Comparison of ENCODE assay signal across 8 mouse cellular contexts in the genomic region with DNA sequence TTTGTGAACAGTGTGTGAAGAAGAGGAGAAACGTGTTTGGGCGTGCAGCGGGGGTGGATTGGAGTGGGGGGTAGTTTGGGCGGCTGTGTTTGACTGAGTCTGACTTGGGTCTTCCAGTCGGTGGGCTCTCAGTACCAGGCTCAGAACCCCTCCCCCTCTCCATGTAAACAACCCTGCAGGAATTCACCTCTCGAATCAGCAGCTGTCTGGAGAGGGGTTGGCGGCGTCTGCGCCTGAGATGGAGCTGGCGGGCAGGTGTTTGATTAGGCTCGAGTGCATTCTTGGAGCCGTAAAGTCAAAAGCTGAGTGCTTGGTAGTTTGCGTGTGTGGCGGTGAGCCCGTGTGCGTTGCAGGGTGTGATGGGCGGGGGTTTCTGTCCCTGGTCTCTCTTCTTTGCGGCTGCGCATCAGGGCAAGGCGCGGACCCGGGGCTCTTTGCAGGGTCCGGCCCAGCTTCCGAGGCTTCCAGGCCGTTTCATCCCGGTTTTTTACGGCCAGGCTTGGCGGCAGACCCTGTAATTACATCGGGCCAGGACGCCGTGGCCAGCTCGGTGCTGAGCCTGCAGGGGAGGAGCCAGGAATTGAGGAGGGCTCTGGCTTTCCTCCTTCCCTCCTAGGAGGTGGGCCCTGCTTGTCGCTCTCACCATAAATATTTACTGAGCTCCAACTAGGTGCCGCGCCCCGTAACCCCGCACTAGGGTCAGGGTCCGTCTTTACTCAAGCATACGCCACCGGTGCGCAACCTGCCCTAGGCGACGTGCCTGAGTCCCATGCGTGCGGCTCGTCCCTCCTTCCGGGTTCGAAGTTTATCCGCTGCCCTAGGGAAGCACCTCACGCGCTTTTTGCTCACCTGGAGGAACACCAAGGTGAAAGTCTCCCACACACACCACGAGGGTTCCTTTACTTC. TPM values are rescaled to one million over a fixed set of nuclear protein-coding genes. Genes with fewer than 3 reads are reported as not detected.
DNase-seq lines count a peak whose midpoint lies in the region; ATAC-seq and TF ChIP-seq lines count a peak whose summit lies in the region.

A gene (minus strand): TSS at position 537 of the 906 bp plus-strand sequence.

- TF ChIP-seq CTCF in kidney, postnatal 0 days (IDR thresholded peaks at IDR 0.05; ENCODE audit: low read depth) = no peak

- 0 out of 2 replicates have a peak, but pooled peaks have one; percentile 8 for ATAC-seq in heart, embryonic 14.5 days (ENCODE audit: insufficient number of reproducible peaks, insufficient read depth, low FRiP score, low read depth)
- peak; percentile 60 for ATAC-seq in kidney, postnatal 0 days (replicated peaks; ENCODE audit: low FRiP score, low read depth)
- ATAC-seq in lung, embryonic 16.5 days (ENCODE audit: low read depth) = peak; percentile 49
- no peak for ATAC-seq in megakaryocyte progenitor cell, adult 5-6 weeks (replicated peaks; ENCODE audit: poor library complexity)

- DNase-seq in CD4-positive, CD25-positive, alpha-beta regulatory T cell, adult 2 months (ENCODE audit: low read depth, low spot score) = peak; percentile 46
- peak; percentile 64 for DNase-seq in ZHBTc4 (ENCODE audit: low read depth, low spot score)
- DNase-seq in embryonic facial prominence, embryonic 10.5 days (ENCODE audit: low spot score) = peak; percentile 70
- DNase-seq in kidney, postnatal 0 days (ENCODE audit: low spot score) = peak; percentile 86
- peak; percentile 59 for DNase-seq in ovary, postnatal 36 days (ENCODE audit: low spot score)

- H3K4me1 ChIP-seq in embryonic facial prominence, embryonic 10.5 days = peaks cover 75% of the 10 kb centered on the region
- H3K4me1 ChIP-seq in heart, embryonic 14.5 days (ENCODE audit: control insufficient read depth in 2 of 2, insufficient read depth in 2 of 2, low read length in 2 of 2) = peaks cover 24 to 39% of the 10 kb centered on the region in 2 experiments
- H3K4me1 ChIP-seq in kidney, postnatal 0 days (replicated peaks; ENCODE audit: insufficient read depth, low read length) = peaks cover 16% of the 10 kb centered on the region
- peaks cover 29% of the 10 kb centered on the region for H3K4me1 ChIP-seq in lung, embryonic 16.5 days (replicated peaks; ENCODE audit: control insufficient read depth, insufficient read depth, low read length)

- H3K27ac ChIP-seq in embryonic facial prominence, embryonic 10.5 days (replicated peaks) = peak within 1 kb of the TSS; percentile 86
- peak within 1 kb of the TSS in 1 of 2 experiments; percentile 87; a peak in 2 of 4 replicates for H3K27ac ChIP-seq in heart, embryonic 14.5 days (replicated peaks in 1 of 2; ENCODE audit: control insufficient read depth in 1 of 2, insufficient read depth in 1 of 2, low read depth in 2 of 2, low read length in 2 of 2)
- H3K27ac ChIP-seq in kidney, postnatal 0 days = peak within 1 kb of the TSS; percentile 96
- H3K27ac ChIP-seq in lung, embryonic 16.5 days (ENCODE audit: low read length) = peak within 1 kb of the TSS; percentile 98

- H3K9ac ChIP-seq in heart, embryonic 14.5 days (ENCODE audit: low read length) = peak within 1 kb of the TSS; percentile 86
- peak within 1 kb of the TSS; percentile 77 for H3K9ac ChIP-seq in kidney, postnatal 0 days (ENCODE audit: low read depth, low read length)
- peak within 1 kb of the TSS; percentile 91 for H3K9ac ChIP-seq in lung, embryonic 16.5 days (ENCODE audit: low read length)

- peak within 1 kb of the TSS; percentile 97 for H3K4me2 ChIP-seq in heart, embryonic 14.5 days (ENCODE audit: low read length)
- H3K4me2 ChIP-seq in kidney, postnatal 0 days (ENCODE audit: low read length) = peak within 1 kb of the TSS; percentile 85
- H3K4me2 ChIP-seq in lung, embryonic 16.5 days (ENCODE audit: low read depth, low read length) = peak within 1 kb of the TSS; percentile 94

- no peaks in the 10 kb centered on the region for H3K9me3 ChIP-seq in embryonic facial prominence, embryonic 10.5 days
- no peaks in the 10 kb centered on the region for H3K9me3 ChIP-seq in heart, embryonic 14.5 days (ENCODE audit: control insufficient read depth, low read length)
- H3K9me3 ChIP-seq in kidney, postnatal 0 days (replicated peaks; ENCODE audit: low read length) = no peaks in the 10 kb centered on the region
- no peaks in the 10 kb centered on the region for H3K9me3 ChIP-seq in lung, embryonic 16.5 days (ENCODE audit: control insufficient read depth, low read length)

- peaks cover 75% of the 10 kb centered on the region for H3K27me3 ChIP-seq in embryonic facial prominence, embryonic 10.5 days (replicated peaks; ENCODE audit: low read depth, poor library complexity, severe bottlenecking)
- no peaks in the 10 kb centered on the region for H3K27me3 ChIP-seq in heart, embryonic 14.5 days (ENCODE audit: control insufficient read depth, insufficient read depth, low read length)
- H3K27me3 ChIP-seq in kidney, postnatal 0 days (ENCODE audit: insufficient read depth, low read length) = no peaks in the 10 kb centered on the region
- no peaks in the 10 kb centered on the region; the same call in none of the 2 replicates for H3K27me3 ChIP-seq in lung, embryonic 16.5 days (ENCODE audit: control insufficient read depth, insufficient read depth, low read depth, low read length)

- peaks cover 4% of the 10 kb centered on the region; the same call in 1 of the 2 replicates for H3K36me3 ChIP-seq in embryonic facial prominence, embryonic 10.5 days (replicated peaks)
- peaks cover 5% of the 10 kb centered on the region for H3K36me3 ChIP-seq in heart, embryonic 14.5 days (ENCODE audit: control insufficient read depth, insufficient read depth, low read length)
- peaks cover 3% of the 10 kb centered on the region for H3K36me3 ChIP-seq in kidney, postnatal 0 days (ENCODE audit: insufficient read depth, low read length)
- H3K36me3 ChIP-seq in lung, embryonic 16.5 days (ENCODE audit: control insufficient read depth, insufficient read depth, low read length) = peaks cover 4% of the 10 kb centered on the region

- WGBS in embryonic facial prominence, embryonic 10.5 days = under 1% methylated on average over 52 of the region's 52 CpGs
- under 1% methylated on average over 52 of the region's 52 CpGs for WGBS in heart, embryonic 14.5 days
- WGBS in kidney, postnatal 0 days = under 1% methylated on average over 52 of the region's 52 CpGs
- WGBS in lung, embryonic 16.5 days = under 1% methylated on average over 52 of the region's 52 CpGs

- peak within 1 kb of the TSS; percentile 65 for H3K4me3 ChIP-seq in embryonic facial prominence, embryonic 10.5 days
- peak within 1 kb of the TSS; percentile 63 to 65 for H3K4me3 ChIP-seq in heart, embryonic 14.5 days (ENCODE audit: control insufficient read depth in 1 of 2, insufficient read depth in 1 of 2, low read depth in 1 of 2, low read length in 2 of 2)
- peak within 1 kb of the TSS; percentile 70 for H3K4me3 ChIP-seq in kidney, postnatal 0 days (replicated peaks; ENCODE audit: low read depth, low read length)
- H3K4me3 ChIP-seq in lung, embryonic 16.5 days (ENCODE audit: low read length) = peak within 1 kb of the TSS; percentile 84

RNA-seq across cellular contexts. Expression of the gene that starts here (rescaled TPM):
- polyA plus RNA-seq in embryonic facial prominence, embryonic 10.5 days (2016; fragmentation: Nextera tagmentation; extraction: Ambion mirVana) = 26.7 and 27.2 TPM in 2 replicates
- 38.4 and 39.7 TPM in 2 replicates for polyA plus RNA-seq in heart, embryonic 14.5 days (2014; fragmentation: Nextera tagmentation; extraction: Ambion mirVana)
- polyA plus RNA-seq in kidney, postnatal 0 days (2015; fragmentation: Nextera tagmentation; extraction: Ambion mirVana) = 79.5 and 83.5 TPM in 2 replicates
- 97.2 and 104 TPM in 2 replicates for polyA plus RNA-seq in lung, embryonic 16.5 days (2015; fragmentation: Nextera tagmentation; extraction: Ambion mirVana)
- total RNA-seq in megakaryocyte progenitor cell, adult 5-6 weeks (2015) = 0.62 TPM in 1 of 2 replicates, not detected in the other
- total RNA-seq in megakaryocyte progenitor cell, adult 5-6 weeks (2017) = 0.17 TPM in 1 of 2 replicates, not detected in the other
